Mouse (Mus musculus): ENCODE results near the gene Kcne1. TPM values are rescaled to one million over a fixed set of nuclear protein-coding genes. Genes with fewer than 3 reads are reported as not detected.
A peak's percentile ranks its signal among the peaks of the same experiment; 100 is the strongest.

Gene Kcne1
- polyA plus RNA-seq, 1 experiment from 2014 or later: 1.1 TPM

GRCm38 (mm10) chr16:92301412-92301806, 57.9 kb downstream of the Kcne1 start:
- peak; percentile 73 for ATAC-seq (ENCODE audit: borderline replicate concordance, extremely low read depth, low FRiP score, low TSS enrichment)
- Histone ChIP-seq H3K4me1 (peaks cover 13% of the 10 kb centered on the region), H3K4me3 (peak overlapping the region; percentile 54), H3K9ac (peak overlapping the region; percentile 50), H3K36me3 (peaks cover 10% of the 10 kb centered on the region; the same call in 1 of the 2 replicates), H3K27me3 (no peaks in the 10 kb centered on the region), H3K9me3 (no peaks in the 10 kb centered on the region), H3K4me2 (peak overlapping the region; percentile 72), H3K27ac (peak overlapping the region; percentile 2; the same call in 1 of the 2 replicates)
- WGBS: 1% methylated on average over 12 of the region's 12 CpGs

DNA sequence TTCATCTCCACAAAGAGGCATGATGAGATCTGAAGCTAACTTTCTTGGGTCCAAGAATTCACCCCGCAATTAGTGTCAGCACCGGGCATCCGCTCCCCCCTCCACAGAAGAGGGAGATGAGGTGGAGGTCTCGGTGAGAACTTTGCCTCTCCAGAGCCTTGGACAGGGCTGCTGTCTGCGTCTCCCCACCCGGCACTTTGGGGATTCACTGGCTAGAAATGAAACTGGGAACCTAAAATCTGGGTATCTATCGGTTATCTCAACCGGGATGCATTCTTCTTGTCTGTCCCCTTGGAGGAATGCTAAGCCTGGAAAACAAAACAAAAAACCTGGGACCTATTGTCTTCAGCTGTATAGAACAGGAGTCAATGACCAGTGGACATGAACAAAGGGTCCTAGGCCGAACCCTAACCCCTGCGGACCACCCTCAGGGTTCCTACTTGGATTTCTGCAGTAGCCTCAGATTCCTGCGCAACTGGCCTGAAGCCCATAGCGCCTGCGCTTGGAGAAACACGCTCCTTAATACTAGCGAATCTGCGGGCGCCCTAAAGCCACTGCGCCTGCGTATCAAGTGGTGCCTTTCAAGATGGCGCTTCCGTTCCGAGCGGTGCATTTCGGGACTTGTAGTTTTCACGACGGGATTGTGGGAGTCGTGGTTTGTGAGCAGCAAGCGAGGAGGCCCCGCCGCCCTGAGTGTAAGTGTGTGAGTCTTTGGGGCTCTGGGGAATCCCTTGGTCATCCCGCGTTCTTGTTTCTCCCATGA, 58.4 kb downstream of the Kcne1 start, which contains the start of gene Smim11:
Gene Smim11, plus strand, starts transcription at position 638 of the 763 bp plus-strand sequence.
- Histone ChIP-seq H3K4me3 (peak within 1 kb of the TSS; percentile 54), H3K9ac (peak within 1 kb of the TSS; percentile 50), H3K27me3 (no peaks in the 10 kb centered on the region), H3K27ac (peak within 1 kb of the TSS; percentile 54), H3K4me2 (peak within 1 kb of the TSS; percentile 72), H3K4me1 (peaks cover 13% of the 10 kb centered on the region), H3K9me3 (no peaks in the 10 kb centered on the region), H3K36me3 (peaks cover 4% of the 10 kb centered on the region; the same call in 1 of the 2 replicates)
- peak; percentile 89 for ATAC-seq (ENCODE audit: borderline replicate concordance, extremely low read depth, low FRiP score, low TSS enrichment)
- 7% methylated on average over 32 of the region's 32 CpGs for whole genome bisulfite sequencing

Other genes with a start within 250 kb of the Kcne1 start
- gene Kcne2, start 67.1 kb downstream of the Kcne1 start, polyA plus RNA-seq (2015; fragmentation: Nextera tagmentation; extraction: Ambion mirVana): 0.63 and 0.81 TPM in 2 replicates
- gene Smim11, start 58.2 kb downstream of the Kcne1 start, polyA plus RNA-seq (2015; fragmentation: Nextera tagmentation; extraction: Ambion mirVana): 129 TPM in 2 replicates
- gene Fam243, start 38.0 kb downstream of the Kcne1 start, polyA plus RNA-seq (2015; fragmentation: Nextera tagmentation; extraction: Ambion mirVana): not detected in 2 replicates
- 47.9 and 51.4 TPM in 2 replicates for gene Rcan1, start 111.4 kb upstream of the Kcne1 start, polyA plus RNA-seq (2015; fragmentation: Nextera tagmentation; extraction: Ambion mirVana)
- gene Clic6, start 126.3 kb upstream of the Kcne1 start, polyA plus RNA-seq (2015; fragmentation: Nextera tagmentation; extraction: Ambion mirVana): 22.1 and 22.2 TPM in 2 replicates

Data from lung, embryonic 15.5 days (tissue).